Mouse (Mus musculus) lung, postnatal 0 days (tissue): ENCODE results near the gene Vangl2. TPM values are rescaled to one million over a fixed set of nuclear protein-coding genes. Genes with fewer than 3 reads are reported as not detected.

ENCODE experiments used
- ATAC-seq: fragments of 200-750 bp; cut with Nextera tagmentation; 2 replicates; pipeline ENCODE4 v1.8.0; 2017; ENCODE audit warnings: moderate library complexity
- DNase-seq: peaks from one replicate; pipeline ENCODE4 v3.0.0-alpha.2; 2016; ENCODE audit warnings: low spot score
- H3K27ac ChIP-seq: fragments of 300-500 bp; sonication (generic); 2 replicates; pipeline ENCODE4 v1.5.1; 2014; ENCODE audit warnings: antibody characterized with exemption, mild to moderate bottlenecking, low read length, mixed read lengths
- H3K27me3 ChIP-seq: fragments of 300-500 bp; sonication (generic); replicated peaks from 2 replicates; pipeline ENCODE4 v1.6.1; 2014; ENCODE audit warnings: low read length, mixed read lengths; ENCODE audit not compliant: insufficient read depth
- H3K36me3 ChIP-seq: fragments of 300-500 bp; sonication (generic); 2 replicates; pipeline ENCODE4 v1.6.1; 2014; ENCODE audit warnings: low read length, mixed read lengths; ENCODE audit not compliant: insufficient read depth
- H3K4me1 ChIP-seq: fragments of 300-500 bp; sonication (generic); 2 replicates; pipeline ENCODE4 v1.6.1; 2014; ENCODE audit warnings: antibody characterized with exemption, low read depth, low read length, mixed read lengths; ENCODE audit not compliant: insufficient read depth
- H3K4me2 ChIP-seq: fragments of 300-500 bp; sonication (generic); replicated peaks from 2 replicates; pipeline ENCODE4 v1.6.1; 2014; ENCODE audit warnings: low read depth, mild to moderate bottlenecking, low read length, moderate library complexity, mixed read lengths
- H3K4me3 ChIP-seq: fragments of 300-500 bp; sonication (generic); 2 replicates; pipeline ENCODE4 v1.5.1; 2014; ENCODE audit warnings: low read depth, low read length
- H3K9ac ChIP-seq: fragments of 300-500 bp; sonication (generic); replicated peaks from 2 replicates; pipeline ENCODE4 v1.6.1; 2014; ENCODE audit warnings: low read depth, mild to moderate bottlenecking
- H3K9me3 ChIP-seq: fragments of 300-500 bp; sonication (generic); 2 replicates; pipeline ENCODE4 v1.6.1; 2016; ENCODE audit warnings: low read length, mixed read lengths
- CTCF ChIP-seq: IDR thresholded peaks from 2 replicates; pipeline ENCODE4 v1.5.1; 2016; ENCODE audit warnings: antibody characterized with exemption, mild to moderate bottlenecking
- EP300 ChIP-seq: IDR thresholded peaks from 2 replicates; pipeline ENCODE4 v1.6.1; 2016; ENCODE audit warnings: antibody characterized with exemption, mild to moderate bottlenecking, control low read depth
- WGBS: fragments of 180-500 bp; shearing (Covaris S2); extraction: QIAGEN DNeasy Blood & Tissue Kit; methylation state at CpG from one replicate; pipeline ENCODE4 v1.1.7; 2014; 5-methylcytosine and 5-hydroxymethylcytosine counted together
- polyA plus RNA-seq: library from polyadenylated mRNA; unstranded; fragments of >200 nt; fragmentation: Nextera tagmentation; extraction: Ambion mirVana; gene quantifications from 2 replicates; pipeline ENCODE4 v1.2.1, GENCODE M21; 2015

The Vangl2 gene
- polyA plus RNA-seq, 1 experiment from 2014 or later, result 6.2 TPM

GRCm38 (mm10) chr1:171966054-171966790 lies 62.0 kb downstream of the Vangl2 start:
- Histone ChIP-seq H3K36me3 (no peaks in the 10 kb centered on the region), H3K27ac (no peak overlapping the region), H3K9me3 (no peaks in the 10 kb centered on the region), H3K4me2 (no peak overlapping the region), H3K4me3 (no peak overlapping the region), H3K27me3 (no peaks in the 10 kb centered on the region), H3K4me1 (no peaks in the 10 kb centered on the region), H3K9ac (no peak overlapping the region)
- ATAC-seq, result no peak
- TF ChIP-seq EP300 (no peak), CTCF (no peak)
- 56% methylated on average over 6 of the region's 6 CpGs for WGBS
- DNase-seq, result no peak

GRCm38 (mm10) chr1:171963613-171964012 lies 64.6 kb downstream of the Vangl2 start:
- ATAC-seq (no peak), DNase-seq (no peak)
- H3K27ac ChIP-seq, result no peak overlapping the region
- H3K36me3 ChIP-seq, result no peaks in the 10 kb centered on the region
- no peaks in the 10 kb centered on the region for H3K9me3 ChIP-seq
- no peaks in the 10 kb centered on the region for H3K4me1 ChIP-seq
- H3K4me2 ChIP-seq, result no peak overlapping the region
- 52% methylated on average over 6 of the region's 6 CpGs for WGBS
- no peak for TF ChIP-seq EP300
- no peak for TF ChIP-seq CTCF
- H3K4me3 ChIP-seq, result no peak overlapping the region
- no peak overlapping the region for H3K9ac ChIP-seq
- no peaks in the 10 kb centered on the region for H3K27me3 ChIP-seq

- TF ChIP-seq CTCF (no peak), EP300 (no peak)
- Histone ChIP-seq H3K36me3 (no peaks in the 10 kb centered on the region), H3K4me2 (no peak overlapping the region), H3K4me3 (no peak overlapping the region), H3K9ac (no peak overlapping the region), H3K4me1 (no peaks in the 10 kb centered on the region), H3K27ac (no peak overlapping the region), H3K9me3 (no peaks in the 10 kb centered on the region), H3K27me3 (no peaks in the 10 kb centered on the region)
- ATAC-seq, result no peak
- 62% methylated on average over 6 of the region's 6 CpGs for WGBS
- DNase-seq, result no peak
These were observed 66.5 kb downstream of the Vangl2 start for GRCm38 (mm10) chr1:171961704-171962103.

GRCm38 (mm10) chr1:171960726-171961125 lies 67.5 kb downstream of the Vangl2 start:
- H3K9ac ChIP-seq, result no peak overlapping the region
- no peak overlapping the region for H3K4me2 ChIP-seq
- DNase-seq (no peak), ATAC-seq (no peak)
- H3K36me3 ChIP-seq, result no peaks in the 10 kb centered on the region
- H3K4me3 ChIP-seq, result no peak overlapping the region
- no peak overlapping the region for H3K27ac ChIP-seq
- 88% methylated on average over 5 of the region's 5 CpGs for WGBS
- H3K9me3 ChIP-seq, result no peaks in the 10 kb centered on the region
- H3K4me1 ChIP-seq, result no peaks in the 10 kb centered on the region
- no peak for TF ChIP-seq EP300
- TF ChIP-seq CTCF, result no peak
- H3K27me3 ChIP-seq, result no peaks in the 10 kb centered on the region

GRCm38 (mm10) chr1:171957411-171957810 lies 70.8 kb downstream of the Vangl2 start:
- Histone ChIP-seq H3K4me2 (no peak overlapping the region), H3K27ac (no peak overlapping the region), H3K9me3 (no peaks in the 10 kb centered on the region), H3K4me3 (no peak overlapping the region), H3K9ac (no peak overlapping the region), H3K36me3 (no peaks in the 10 kb centered on the region), H3K27me3 (no peaks in the 10 kb centered on the region), H3K4me1 (no peaks in the 10 kb centered on the region)
- ATAC-seq (no peak), DNase-seq (peak; percentile 14)
- no peak for TF ChIP-seq CTCF
- no peak for TF ChIP-seq EP300
- 54% methylated on average over 2 of the region's 2 CpGs for WGBS

- 67% methylated on average over 6 of the region's 6 CpGs for WGBS
- H3K27me3 ChIP-seq, result no peaks in the 10 kb centered on the region
These were observed 73.2 kb downstream of the Vangl2 start for GRCm38 (mm10) chr1:171955071-171955470.

More at GRCm38 (mm10) chr1:171955071-171955470, 73.2 kb downstream of the Vangl2 start:
- no peak for ATAC-seq
- no peaks in the 10 kb centered on the region for H3K36me3 ChIP-seq
- no peak overlapping the region for H3K4me2 ChIP-seq
- no peak overlapping the region for H3K27ac ChIP-seq
- no peak overlapping the region for H3K9ac ChIP-seq
- no peak for DNase-seq
- H3K9me3 ChIP-seq, result no peaks in the 10 kb centered on the region
- H3K4me1 ChIP-seq, result no peaks in the 10 kb centered on the region
- no peak for TF ChIP-seq EP300
- no peak overlapping the region for H3K4me3 ChIP-seq

Other genes with a start within 250 kb of the Vangl2 start
- gene Cd84, start 188.7 kb downstream of the Vangl2 start, polyA plus RNA-seq, result 7.3 and 8.3 TPM in 2 replicates
- gene Gm10521, start 132.8 kb downstream of the Vangl2 start, polyA plus RNA-seq, result 0.10 TPM in 1 of 2 replicates, not detected in the other
- 0.74 and 1.5 TPM in 2 replicates for gene Slamf6, start 110.9 kb downstream of the Vangl2 start, polyA plus RNA-seq
- gene Nhlh1, start 29.1 kb upstream of the Vangl2 start, polyA plus RNA-seq, result not detected in 2 replicates
- gene Copa, start 54.1 kb upstream of the Vangl2 start, polyA plus RNA-seq, result 99.1 and 111 TPM in 2 replicates
- 103 and 108 TPM in 2 replicates for gene Ncstn, start 54.4 kb upstream of the Vangl2 start, polyA plus RNA-seq
- gene Pex19, start 98.3 kb upstream of the Vangl2 start, polyA plus RNA-seq, result 74.5 and 74.9 TPM in 2 replicates
- gene Dcaf8, start 119.6 kb upstream of the Vangl2 start, polyA plus RNA-seq, result 93.7 and 96.6 TPM in 2 replicates
- gene Pea15a, start 178.4 kb upstream of the Vangl2 start, polyA plus RNA-seq, result 114 and 118 TPM in 2 replicates
- 2.5 TPM in 2 replicates for gene Casq1, start 191.4 kb upstream of the Vangl2 start, polyA plus RNA-seq
- gene Atp1a4, start 230.0 kb upstream of the Vangl2 start, polyA plus RNA-seq, result 0.04 and 0.05 TPM in 2 replicates
- gene Igsf8, start 233.2 kb upstream of the Vangl2 start, polyA plus RNA-seq, result 30.0 and 32.4 TPM in 2 replicates